Mouse (Mus musculus) megakaryocyte, embryonic 14.5 days (primary cell): ENCODE measurements at regions not wholly inside any gene's neighbourhood (a gene's known extent, or its start where the extent isn't known, plus 50 kb on each side); places are given as distances from the start of the nearest gene placed in this dataset.

Experiments used
- FLI1 ChIP-seq: IDR thresholded peaks from 2 replicates; pipeline ENCODE4 v1.6.1; 2012; ENCODE audit warnings: low read length, inconsistent platforms, mixed read lengths
- GATA1 ChIP-seq: IDR thresholded peaks from 3 replicates; pipeline ENCODE4 v1.6.1; 2012; ENCODE audit warnings: mixed read lengths, low read length, inconsistent platforms, borderline replicate concordance

- TF ChIP-seq GATA1 (no peak), FLI1 (no peak)
Observed at GRCm38 (mm10) chr10:61010697-61011096, 78.4 kb upstream of the Pcbd1 start.
